Mouse (Mus musculus) intestine, postnatal 0 days (tissue): ENCODE measurements around the gene Gm26897. TPM values are rescaled to one million over a fixed set of nuclear protein-coding genes. Genes with fewer than 3 reads are reported as not detected.

Experiments used
- ATAC-seq: fragments of 200-750 bp; cut with Nextera tagmentation; 2 replicates; pipeline ENCODE4 v1.8.0; 2017; ENCODE audit warnings: mild to moderate bottlenecking, moderate TSS enrichment, moderate library complexity
- H3K27ac ChIP-seq: fragments of 300-500 bp; sonication (generic); 2 replicates; pipeline ENCODE4 v1.5.1; 2014; ENCODE audit warnings: mild to moderate bottlenecking, low read depth, low read length, moderate library complexity
- H3K27me3 ChIP-seq: fragments of 300-500 bp; sonication (generic); replicated peaks from 2 replicates; pipeline ENCODE4 v1.6.1; 2014; ENCODE audit warnings: low read length, mixed read lengths; ENCODE audit not compliant: control insufficient read depth, insufficient read depth
- H3K36me3 ChIP-seq: fragments of 300-500 bp; sonication (generic); 2 replicates; pipeline ENCODE4 v1.6.1; 2014; ENCODE audit warnings: mild to moderate bottlenecking, moderate library complexity; ENCODE audit not compliant: control insufficient read depth, insufficient read depth
- H3K4me1 ChIP-seq: fragments of 300-500 bp; sonication (generic); replicated peaks from 2 replicates; pipeline ENCODE4 v1.6.1; 2014; ENCODE audit warnings: antibody characterized with exemption, low read length, mixed read lengths; ENCODE audit not compliant: control insufficient read depth, insufficient read depth
- H3K4me2 ChIP-seq: fragments of 300-500 bp; sonication (generic); replicated peaks from 2 replicates; pipeline ENCODE4 v1.6.1; 2014; ENCODE audit warnings: low read depth, mild to moderate bottlenecking, moderate library complexity
- H3K4me3 ChIP-seq: fragments of 300-500 bp; sonication (generic); 2 replicates; pipeline ENCODE4 v1.5.1; 2014; ENCODE audit warnings: low read depth, low read length
- H3K9ac ChIP-seq: fragments of 300-500 bp; sonication (generic); 2 replicates; pipeline ENCODE4 v1.6.1; 2014; ENCODE audit warnings: mild to moderate bottlenecking, low read depth, low read length
- H3K9me3 ChIP-seq: fragments of 300-500 bp; sonication (generic); 2 replicates; pipeline ENCODE4 v1.6.1; 2016; ENCODE audit warnings: mixed run types; ENCODE audit not compliant: control insufficient read depth
- CTCF ChIP-seq: sonication (generic); IDR thresholded peaks from 2 replicates; pipeline ENCODE4 v1.5.1; 2016; ENCODE audit warnings: low read depth, mild to moderate bottlenecking, control low read depth, antibody characterized with exemption, moderate library complexity
- WGBS: fragments of 180-500 bp; shearing (Covaris S2); extraction: QIAGEN DNeasy Blood & Tissue Kit; methylation state at CpG from one replicate; pipeline ENCODE4 v1.1.7; 2014; 5-methylcytosine and 5-hydroxymethylcytosine counted together
- polyA plus RNA-seq: library from polyadenylated mRNA; unstranded; fragments of >200 nt; fragmentation: Nextera tagmentation; extraction: Ambion mirVana; gene quantifications from 2 replicates; pipeline ENCODE4 v1.2.1, GENCODE M21; 2015

Gm26897 gene
- polyA plus RNA-seq, 1 experiment from 2014 or later: not detected

- Histone ChIP-seq H3K4me2 (no peak overlapping the region), H3K27ac (no peak overlapping the region), H3K27me3 (no peaks in the 10 kb centered on the region), H3K9me3 (no peaks in the 10 kb centered on the region), H3K36me3 (no peaks in the 10 kb centered on the region), H3K4me1 (no peaks in the 10 kb centered on the region), H3K9ac (no peak overlapping the region), H3K4me3 (no peak overlapping the region)
- TF ChIP-seq CTCF: no peak
- no peak for ATAC-seq
- 28% methylated on average over 11 of the region's 11 CpGs for WGBS
Observed at GRCm38 (mm10) chr5:111741352-111741751, 7.6 kb downstream of the Gm26897 start.

- no peak for ATAC-seq
- TF ChIP-seq CTCF: no peak
- H3K9me3 ChIP-seq: no peaks in the 10 kb centered on the region
- no peak overlapping the region for H3K4me3 ChIP-seq
- H3K4me2 ChIP-seq: no peak overlapping the region
- H3K4me1 ChIP-seq: no peaks in the 10 kb centered on the region
- no peak overlapping the region for H3K9ac ChIP-seq
- H3K27me3 ChIP-seq: no peaks in the 10 kb centered on the region
- no peak overlapping the region for H3K27ac ChIP-seq
- WGBS: 29% methylated on average over 13 of the region's 13 CpGs
- no peaks in the 10 kb centered on the region for H3K36me3 ChIP-seq
Observed at GRCm38 (mm10) chr5:111742290-111742898, 8.7 kb downstream of the Gm26897 start.

DNA sequence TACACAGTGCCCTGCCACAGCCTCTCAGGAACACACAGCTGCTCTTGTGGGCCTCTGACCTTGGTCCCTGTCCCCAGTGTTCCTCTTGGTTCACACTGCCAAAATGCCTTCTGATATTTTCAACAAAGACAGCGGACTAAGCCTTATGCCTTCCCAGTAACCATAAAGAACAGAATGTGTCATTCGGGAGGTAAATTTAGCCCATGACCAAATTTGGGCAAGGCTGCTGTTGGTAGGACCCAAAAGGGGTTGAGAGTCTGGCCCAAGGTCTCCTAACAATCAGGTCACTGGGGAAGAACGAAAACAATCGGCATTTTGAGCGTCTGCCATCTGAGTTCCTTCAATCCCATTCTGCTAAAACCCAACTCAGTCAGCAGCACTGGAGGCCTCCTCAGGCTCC, 15.9 kb downstream of the Gm26897 start:
- Histone ChIP-seq H3K9me3 (no peaks in the 10 kb centered on the region), H3K27me3 (no peaks in the 10 kb centered on the region), H3K9ac (no peak overlapping the region), H3K4me2 (no peak overlapping the region), H3K4me1 (no peaks in the 10 kb centered on the region), H3K27ac (no peak overlapping the region), H3K36me3 (no peaks in the 10 kb centered on the region), H3K4me3 (no peak overlapping the region)
- WGBS: 70% methylated on average over 5 of the region's 5 CpGs
- no peak for TF ChIP-seq CTCF
- ATAC-seq: no peak

- Histone ChIP-seq H3K9me3 (no peaks in the 10 kb centered on the region), H3K4me1 (no peaks in the 10 kb centered on the region), H3K27me3 (no peaks in the 10 kb centered on the region), H3K27ac (no peak overlapping the region), H3K4me3 (no peak overlapping the region), H3K9ac (no peak overlapping the region), H3K4me2 (no peak overlapping the region), H3K36me3 (no peaks in the 10 kb centered on the region)
- TF ChIP-seq CTCF: no peak
- no peak for ATAC-seq
- 68% methylated on average over 13 of the region's 13 CpGs for WGBS
Observed at GRCm38 (mm10) chr5:111750092-111750491, 16.4 kb downstream of the Gm26897 start.

DNA sequence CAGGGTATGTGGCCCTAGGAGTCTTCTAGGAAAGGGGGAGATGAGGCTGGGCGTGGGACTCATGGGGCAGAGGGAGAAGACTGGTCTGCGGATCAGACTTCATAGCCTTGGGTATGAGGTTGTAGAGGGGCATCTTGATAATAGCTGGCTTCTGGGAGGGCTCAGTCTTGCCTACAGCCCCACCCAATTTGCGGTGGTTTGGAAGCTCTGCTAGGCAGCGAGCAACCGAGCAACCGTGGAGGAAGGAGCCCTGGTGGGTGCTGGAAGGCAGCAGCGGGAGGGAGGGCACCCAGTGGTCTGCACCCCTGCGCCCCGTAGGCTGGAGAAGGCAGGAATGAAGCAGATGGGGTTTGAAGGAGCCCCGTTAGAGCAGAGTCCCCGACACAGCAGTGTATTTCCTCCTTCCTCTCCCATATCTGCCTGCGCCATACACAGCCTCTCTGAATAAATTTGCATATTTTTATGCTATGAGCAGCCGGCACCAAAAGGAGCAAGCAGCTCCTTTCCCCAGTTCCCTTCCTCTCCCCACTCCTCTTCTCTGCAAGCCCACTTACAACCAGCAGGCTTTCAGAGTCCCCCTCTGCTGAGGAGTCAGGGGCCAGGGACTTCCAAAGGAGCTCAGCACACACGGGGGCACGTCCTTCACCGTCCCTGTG, 20.9 kb downstream of the Gm26897 start:
- no peak for ATAC-seq
- H3K27ac ChIP-seq: no peak overlapping the region
- H3K4me1 ChIP-seq: no peaks in the 10 kb centered on the region
- no peak overlapping the region; the same call in 1 of the 2 replicates for H3K4me3 ChIP-seq
- H3K9ac ChIP-seq: no peak overlapping the region
- no peaks in the 10 kb centered on the region for H3K36me3 ChIP-seq
- H3K4me2 ChIP-seq: peak overlapping the region; percentile 46
- WGBS: 24% methylated on average over 16 of the region's 16 CpGs
- no peaks in the 10 kb centered on the region for H3K9me3 ChIP-seq
- H3K27me3 ChIP-seq: no peaks in the 10 kb centered on the region
- TF ChIP-seq CTCF: no peak

GRCm38 (mm10) chr5:111755330-111755729, 21.6 kb downstream of the Gm26897 start:
- WGBS: 14% methylated on average over 5 of the region's 5 CpGs
- no peak overlapping the region for H3K4me2 ChIP-seq
- H3K9me3 ChIP-seq: no peaks in the 10 kb centered on the region
- no peak overlapping the region; the same call in 1 of the 2 replicates for H3K4me3 ChIP-seq
- ATAC-seq: peak; percentile 41; the same call in 1 of the 2 replicates
- no peaks in the 10 kb centered on the region for H3K36me3 ChIP-seq
- no peak overlapping the region for H3K27ac ChIP-seq
- no peak overlapping the region for H3K9ac ChIP-seq
- no peak for TF ChIP-seq CTCF
- no peaks in the 10 kb centered on the region for H3K4me1 ChIP-seq
- H3K27me3 ChIP-seq: no peaks in the 10 kb centered on the region
